ENCODE assay signal across 8 mouse cellular contexts in genomic region chr7:80860227-80860626, GRCm38 (mm10). TPM values are rescaled to one million over a fixed set of nuclear protein-coding genes. Genes with fewer than 3 reads are reported as not detected.
DNase-seq lines count a peak whose midpoint lies in the region; ATAC-seq and TF ChIP-seq lines count a peak whose summit lies in the region.

No protein-coding gene starts in this region.

- H3K4me1 ChIP-seq in intestine, embryonic 16.5 days (ENCODE audit: control insufficient read depth, insufficient read depth, low read length) = peaks cover 19% of the 10 kb centered on the region
- H3K4me1 ChIP-seq in liver, postnatal 0 days (ENCODE audit: insufficient read depth) = peaks cover 19% of the 10 kb centered on the region
- H3K4me1 ChIP-seq in neural tube, embryonic 11.5 days (ENCODE audit: control insufficient read depth, insufficient read depth, low read length) = no peaks in the 10 kb centered on the region

- H3K4me2 ChIP-seq in intestine, embryonic 16.5 days (ENCODE audit: low read depth, low read length) = peak overlapping the region; percentile 75
- peak overlapping the region; percentile 78 for H3K4me2 ChIP-seq in liver, postnatal 0 days (ENCODE audit: low read depth, low read length)
- peak overlapping the region; percentile 94 for H3K4me2 ChIP-seq in neural tube, embryonic 11.5 days (ENCODE audit: low read depth)

- H3K27me3 ChIP-seq in intestine, embryonic 16.5 days (replicated peaks; ENCODE audit: control insufficient read depth, insufficient read depth, low read length) = no peaks in the 10 kb centered on the region
- no peaks in the 10 kb centered on the region for H3K27me3 ChIP-seq in liver, postnatal 0 days (ENCODE audit: insufficient read depth, low read length)
- H3K27me3 ChIP-seq in neural tube, embryonic 11.5 days (ENCODE audit: control insufficient read depth, insufficient read depth, low read length) = no peaks in the 10 kb centered on the region

- peak overlapping the region; percentile 58 for H3K9ac ChIP-seq in intestine, embryonic 16.5 days (ENCODE audit: low read depth, low read length)
- 0 out of 2 replicates have a peak overlapping the region, but pooled peaks have one; percentile 77 for H3K9ac ChIP-seq in liver, postnatal 0 days (replicated peaks)
- H3K9ac ChIP-seq in neural tube, embryonic 11.5 days (ENCODE audit: low read length) = peak overlapping the region; percentile 69

- H3K4me3 ChIP-seq in intestine, embryonic 16.5 days (ENCODE audit: low read length) = peak overlapping the region; percentile 95
- peak overlapping the region; percentile 81 for H3K4me3 ChIP-seq in liver, postnatal 0 days (ENCODE audit: low read depth, low read length)
- peak overlapping the region; percentile 78 for H3K4me3 ChIP-seq in neural tube, embryonic 11.5 days (ENCODE audit: low read depth, low read length)

- peak; percentile 40 for ATAC-seq in granulocyte monocyte progenitor cell, adult 5-6 weeks (replicated peaks; ENCODE audit: poor library complexity, severe bottlenecking)
- peak; percentile 74 for ATAC-seq in intestine, embryonic 16.5 days
- peak; percentile 10; the same call in 1 of the 2 replicates for ATAC-seq in liver, postnatal 0 days
- peak; percentile 56; the same call in 1 of the 2 replicates for ATAC-seq in neural tube, embryonic 11.5 days (ENCODE audit: insufficient read depth, low FRiP score, low TSS enrichment)

- no peak overlapping the region for H3K27ac ChIP-seq in intestine, embryonic 16.5 days (ENCODE audit: low read length)
- no peak overlapping the region for H3K27ac ChIP-seq in liver, postnatal 0 days (ENCODE audit: low read depth)
- peak overlapping the region; percentile 93; the same call in 1 of the 2 replicates for H3K27ac ChIP-seq in neural tube, embryonic 11.5 days (ENCODE audit: low read depth, low read length)

- TF ChIP-seq EP300 in liver, postnatal 0 days (IDR thresholded peaks at IDR 0.05; ENCODE audit: low read depth) = no peak

- peak; percentile 91 for DNase-seq in 416B (ENCODE audit: low read depth)
- peak; percentile 65 for DNase-seq in MEL-GATA-1-ER (ENCODE audit: extremely low read depth, low read depth)
- peak; percentile 67 to 71 for DNase-seq in cerebellum, postnatal 10 days
- peak; percentile 66 for DNase-seq in liver, postnatal 0 days
- DNase-seq in neural tube, embryonic 11.5 days (ENCODE audit: low spot score) = peak; percentile 77
- peak; percentile 69 to 71 for DNase-seq in thymus, postnatal 10 days (ENCODE audit: low spot score in 2 of 2)

- H3K9me3 ChIP-seq in intestine, embryonic 16.5 days (ENCODE audit: control insufficient read depth, low read length) = no peaks in the 10 kb centered on the region
- no peaks in the 10 kb centered on the region for H3K9me3 ChIP-seq in liver, postnatal 0 days (ENCODE audit: low read length)
- H3K9me3 ChIP-seq in neural tube, embryonic 11.5 days (ENCODE audit: control insufficient read depth, low read length) = no peaks in the 10 kb centered on the region

- H3K36me3 ChIP-seq in intestine, embryonic 16.5 days (ENCODE audit: control insufficient read depth, insufficient read depth, low read length) = no peaks in the 10 kb centered on the region
- H3K36me3 ChIP-seq in liver, postnatal 0 days (replicated peaks; ENCODE audit: insufficient read depth, low read length) = no peaks in the 10 kb centered on the region
- H3K36me3 ChIP-seq in neural tube, embryonic 11.5 days (ENCODE audit: control insufficient read depth, insufficient read depth, low read length) = no peaks in the 10 kb centered on the region

- no peak for TF ChIP-seq CTCF in liver, postnatal 0 days (IDR thresholded peaks at IDR 0.05; ENCODE audit: low read depth)

- WGBS in intestine, embryonic 16.5 days = 0% methylated on average over 13 of the region's 13 CpGs
- WGBS in liver, postnatal 0 days (ENCODE audit: insufficient replicate concordance) = under 1% methylated on average over 13 of the region's 13 CpGs
- WGBS in neural tube, embryonic 11.5 days = under 1% methylated on average over 13 of the region's 13 CpGs

RNA-seq across cellular contexts. Expression of gene Zscan2, which starts 0.5 kb away (rescaled TPM):
- total RNA-seq in granulocyte monocyte progenitor cell, adult 5-6 weeks (2014; fragmentation: Nextera tagmentation) = 5.5 and 6.4 TPM in 2 replicates
- 5.6 and 6.9 TPM in 2 replicates for total RNA-seq in granulocyte monocyte progenitor cell, adult 5-6 weeks (2017)
- 1.4 TPM in 2 replicates for polyA plus RNA-seq in intestine, embryonic 16.5 days (2015; fragmentation: Nextera tagmentation; extraction: Ambion mirVana)
- 0.43 and 0.47 TPM in 2 replicates for polyA plus RNA-seq in liver, postnatal 0 days (2015; fragmentation: Nextera tagmentation; extraction: Ambion mirVana)
- polyA plus RNA-seq in neural tube, embryonic 11.5 days (2014; fragmentation: Nextera tagmentation; extraction: Ambion mirVana) = 4.2 and 4.9 TPM in 2 replicates

RNA-seq across cellular contexts. Expression of gene Iqgap1, which starts 34.5 kb away (rescaled TPM):
- total RNA-seq in granulocyte monocyte progenitor cell, adult 5-6 weeks (2014; fragmentation: Nextera tagmentation) = 89.6 and 92.9 TPM in 2 replicates
- 85.5 and 95.4 TPM in 2 replicates for total RNA-seq in granulocyte monocyte progenitor cell, adult 5-6 weeks (2017)
- 64.3 and 66.2 TPM in 2 replicates for polyA plus RNA-seq in intestine, embryonic 16.5 days (2015; fragmentation: Nextera tagmentation; extraction: Ambion mirVana)
- polyA plus RNA-seq in liver, postnatal 0 days (2015; fragmentation: Nextera tagmentation; extraction: Ambion mirVana) = 10.8 and 13.6 TPM in 2 replicates
- 26.4 TPM in 2 replicates for polyA plus RNA-seq in neural tube, embryonic 11.5 days (2014; fragmentation: Nextera tagmentation; extraction: Ambion mirVana)

RNA-seq across cellular contexts. Expression of gene Wdr73, which starts 40.8 kb away (rescaled TPM):
- total RNA-seq in granulocyte monocyte progenitor cell, adult 5-6 weeks (2014; fragmentation: Nextera tagmentation) = 23.6 and 33.8 TPM in 2 replicates
- total RNA-seq in granulocyte monocyte progenitor cell, adult 5-6 weeks (2017) = 27.2 and 31.5 TPM in 2 replicates
- polyA plus RNA-seq in intestine, embryonic 16.5 days (2015; fragmentation: Nextera tagmentation; extraction: Ambion mirVana) = 27.8 and 33.4 TPM in 2 replicates
- 10.1 and 13.6 TPM in 2 replicates for polyA plus RNA-seq in liver, postnatal 0 days (2015; fragmentation: Nextera tagmentation; extraction: Ambion mirVana)
- 37.7 and 41.8 TPM in 2 replicates for polyA plus RNA-seq in neural tube, embryonic 11.5 days (2014; fragmentation: Nextera tagmentation; extraction: Ambion mirVana)

RNA-seq across cellular contexts. Expression of gene Nmb, which starts 44.6 kb away (rescaled TPM):
- total RNA-seq in granulocyte monocyte progenitor cell, adult 5-6 weeks (2014; fragmentation: Nextera tagmentation) = 5.0 TPM in 1 of 2 replicates, not detected in the other
- 1.4 TPM in 1 of 2 replicates, not detected in the other for total RNA-seq in granulocyte monocyte progenitor cell, adult 5-6 weeks (2017)
- polyA plus RNA-seq in intestine, embryonic 16.5 days (2015; fragmentation: Nextera tagmentation; extraction: Ambion mirVana) = 3.9 and 4.1 TPM in 2 replicates
- 1.4 and 1.7 TPM in 2 replicates for polyA plus RNA-seq in liver, postnatal 0 days (2015; fragmentation: Nextera tagmentation; extraction: Ambion mirVana)
- polyA plus RNA-seq in neural tube, embryonic 11.5 days (2014; fragmentation: Nextera tagmentation; extraction: Ambion mirVana) = 5.1 TPM in 2 replicates

Comparison
In these comparisons a context has a peak if more than half of its experiments do, and no peak if none do; other contexts are left out.
1. ATAC-seq: peak in every context shown above with its lines; median percentile 74 in intestine, embryonic 16.5 days; 56 in neural tube, embryonic 11.5 days; 40 in granulocyte monocyte progenitor cell, adult 5-6 weeks; 10 in liver, postnatal 0 days.